Mouse (Mus musculus): ENCODE data around the gene Frmd4b. TPM values are rescaled to one million over a fixed set of nuclear protein-coding genes. Genes with fewer than 3 reads are reported as not detected.
"Not testable (repeated sequence)": the region's sequence is repeated elsewhere in the genome, so short reads cannot be mapped to it uniquely, and the experiment has no call there.

Gene Frmd4b
- polyA plus RNA-seq, 1 experiment = 15.6 TPM

- WGBS = 39% methylated on average over 2 of the region's 2 CpGs
Observed at GRCm38 (mm10) chr6:97429688-97430343, 187.5 kb downstream of the Frmd4b start.

GRCm38 (mm10) chr6:97419771-97420446, 197.4 kb downstream of the Frmd4b start:
- Histone ChIP-seq H3K27ac (ENCODE audit: insufficient read depth, low read length) (no peak overlapping the region), H3K4me1 (ENCODE audit: control insufficient read depth, insufficient read depth, low read length) (no peaks in the 10 kb centered on the region), H3K4me3 (replicated peaks; ENCODE audit: insufficient read depth, low read depth, low read length) (no peak overlapping the region), H3K27me3 (ENCODE audit: control insufficient read depth, insufficient read depth, low read length) (no peaks in the 10 kb centered on the region)
- peak; percentile 43 to 51 for DNase-seq
- TF ChIP-seq POLR2A (IDR thresholded peaks at IDR 0.05; ENCODE audit: borderline replicate concordance, insufficient read depth, low read length) = no peak
- TF ChIP-seq CTCF (IDR thresholded peaks at IDR 0.05; ENCODE audit: borderline replicate concordance, insufficient read depth, low read depth, low read length) = peak; percentile 67
- WGBS = 58% methylated on average over 7 of the region's 7 CpGs

More at GRCm38 (mm10) chr6:97429688-97430343, 187.5 kb downstream of the Frmd4b start:
- no peak for DNase-seq
- TF ChIP-seq CTCF (IDR thresholded peaks at IDR 0.05; ENCODE audit: borderline replicate concordance, insufficient read depth, low read depth, low read length) = no peak
- no peak for TF ChIP-seq POLR2A (IDR thresholded peaks at IDR 0.05; ENCODE audit: borderline replicate concordance, insufficient read depth, low read length)
- no peaks in the 10 kb centered on the region for H3K27me3 ChIP-seq (ENCODE audit: control insufficient read depth, insufficient read depth, low read length)
- no peaks in the 10 kb centered on the region for H3K4me1 ChIP-seq (ENCODE audit: control insufficient read depth, insufficient read depth, low read length)
- no peak overlapping the region for H3K27ac ChIP-seq (ENCODE audit: insufficient read depth, low read length)
- no peak overlapping the region for H3K4me3 ChIP-seq (replicated peaks; ENCODE audit: insufficient read depth, low read depth, low read length)

- Histone ChIP-seq H3K4me1 (ENCODE audit: control insufficient read depth, insufficient read depth, low read length) (no peaks in the 10 kb centered on the region), H3K27me3 (ENCODE audit: control insufficient read depth, insufficient read depth, low read length) (no peaks in the 10 kb centered on the region), H3K4me3 (replicated peaks; ENCODE audit: insufficient read depth, low read depth, low read length) (no peak overlapping the region), H3K27ac (ENCODE audit: insufficient read depth, low read length) (no peak overlapping the region)
- DNase-seq = peak; percentile 18 to 46
- 33% methylated on average over 13 of the region's 13 CpGs for WGBS
- TF ChIP-seq POLR2A (IDR thresholded peaks at IDR 0.05; ENCODE audit: borderline replicate concordance, insufficient read depth, low read length) (no peak), CTCF (IDR thresholded peaks at IDR 0.05; ENCODE audit: borderline replicate concordance, insufficient read depth, low read depth, low read length) (peak; percentile 73)
Observed at GRCm38 (mm10) chr6:97416972-97417554, 200.3 kb downstream of the Frmd4b start.

DNA sequence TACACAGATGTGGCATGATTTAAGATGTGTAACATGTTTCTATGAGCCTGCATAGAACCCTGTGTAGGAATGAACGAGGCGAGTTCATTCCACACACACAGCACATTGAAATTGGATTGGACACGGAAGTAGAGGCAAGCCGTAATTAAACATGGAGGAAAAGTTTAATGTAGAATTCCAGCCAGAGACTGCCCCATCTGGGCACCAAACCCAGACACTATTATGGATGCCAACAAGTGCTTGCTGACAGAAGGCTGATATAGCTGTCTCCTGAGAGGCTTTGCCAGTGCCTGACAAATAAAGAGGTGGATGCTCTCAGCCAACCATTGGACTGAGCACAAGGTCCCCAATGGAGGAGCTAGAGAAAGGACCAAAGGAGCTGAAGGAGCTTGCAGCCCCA, 201.8 kb downstream of the Frmd4b start:
- DNase-seq; H3K27me3 ChIP-seq (ENCODE audit: control insufficient read depth, insufficient read depth, low read length); H3K4me3 ChIP-seq (replicated peaks; ENCODE audit: insufficient read depth, low read depth, low read length); H3K4me1 ChIP-seq (ENCODE audit: control insufficient read depth, insufficient read depth, low read length); H3K27ac ChIP-seq (ENCODE audit: insufficient read depth, low read length): not testable (repeated sequence)
- WGBS = 36% methylated on average over 4 of the region's 4 CpGs

- DNase-seq = no peak
- no peak overlapping the region for H3K4me3 ChIP-seq (replicated peaks; ENCODE audit: insufficient read depth, low read depth, low read length)
- H3K27me3 ChIP-seq (ENCODE audit: control insufficient read depth, insufficient read depth, low read length) = no peaks in the 10 kb centered on the region
- TF ChIP-seq POLR2A (IDR thresholded peaks at IDR 0.05; ENCODE audit: borderline replicate concordance, insufficient read depth, low read length) (no peak), CTCF (IDR thresholded peaks at IDR 0.05; ENCODE audit: borderline replicate concordance, insufficient read depth, low read depth, low read length) (no peak)
- no peaks in the 10 kb centered on the region for H3K4me1 ChIP-seq (ENCODE audit: control insufficient read depth, insufficient read depth, low read length)
- WGBS = 94% methylated on average over 7 of the region's 7 CpGs
- H3K27ac ChIP-seq (ENCODE audit: insufficient read depth, low read length) = no peak overlapping the region
Observed at GRCm38 (mm10) chr6:97413453-97413852, 203.9 kb downstream of the Frmd4b start.

DNA sequence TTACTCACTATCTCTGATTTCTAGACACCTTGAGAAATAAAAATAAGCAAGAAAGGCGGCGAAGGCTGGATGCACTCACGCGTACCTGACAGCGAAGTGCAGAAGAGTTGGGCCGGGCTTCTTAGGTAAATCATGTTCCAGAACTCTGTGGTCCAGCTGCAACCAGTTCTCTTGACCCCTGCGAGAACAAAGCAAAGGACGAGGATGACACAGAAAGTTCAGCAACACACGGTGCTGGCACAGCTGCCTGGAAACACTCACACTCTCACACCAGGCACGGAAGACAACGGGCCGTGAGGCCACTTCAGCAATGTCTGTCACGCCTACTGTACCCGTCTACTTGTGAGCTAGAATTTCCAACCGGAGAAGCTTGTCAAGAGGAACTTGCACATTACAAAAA, 204.9 kb downstream of the Frmd4b start:
- 88% methylated on average over 15 of the region's 15 CpGs for WGBS

DNA sequence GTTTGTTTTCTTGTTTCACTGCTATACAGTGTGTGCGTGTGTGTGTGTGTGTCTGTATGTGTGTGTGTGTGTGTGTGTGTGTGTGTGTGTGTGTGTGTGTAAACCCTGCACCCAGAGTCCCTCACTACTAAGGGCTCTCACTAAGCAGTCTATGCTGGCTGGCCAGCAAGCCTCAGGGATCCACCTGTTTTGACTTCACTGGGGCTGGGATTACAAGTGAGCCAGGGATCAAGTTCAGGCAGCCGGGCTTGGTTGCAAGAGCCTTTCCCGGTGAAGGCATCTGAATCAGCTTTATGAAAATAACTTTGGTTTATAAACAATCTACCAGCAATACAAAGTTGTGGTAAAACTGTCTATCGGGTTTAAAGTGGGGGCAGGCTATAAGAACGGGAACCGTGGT, 206.0 kb downstream of the Frmd4b start:
- DNase-seq = no peak
- WGBS = 93% methylated on average over 6 of the region's 6 CpGs
- H3K27ac ChIP-seq (ENCODE audit: insufficient read depth, low read length) = no peak overlapping the region
- H3K4me1 ChIP-seq (ENCODE audit: control insufficient read depth, insufficient read depth, low read length) = no peaks in the 10 kb centered on the region
- TF ChIP-seq CTCF (IDR thresholded peaks at IDR 0.05; ENCODE audit: borderline replicate concordance, insufficient read depth, low read depth, low read length) (no peak), POLR2A (IDR thresholded peaks at IDR 0.05; ENCODE audit: borderline replicate concordance, insufficient read depth, low read length) (no peak)
- H3K27me3 ChIP-seq (ENCODE audit: control insufficient read depth, insufficient read depth, low read length) = no peaks in the 10 kb centered on the region
- no peak overlapping the region for H3K4me3 ChIP-seq (replicated peaks; ENCODE audit: insufficient read depth, low read depth, low read length)

More for the DNA sequence above, 204.9 kb downstream of the Frmd4b start:
- TF ChIP-seq CTCF (IDR thresholded peaks at IDR 0.05; ENCODE audit: borderline replicate concordance, insufficient read depth, low read depth, low read length) (no peak), POLR2A (IDR thresholded peaks at IDR 0.05; ENCODE audit: borderline replicate concordance, insufficient read depth, low read length) (no peak)
- Histone ChIP-seq H3K27ac (ENCODE audit: insufficient read depth, low read length) (no peak overlapping the region), H3K4me1 (ENCODE audit: control insufficient read depth, insufficient read depth, low read length) (no peaks in the 10 kb centered on the region), H3K4me3 (replicated peaks; ENCODE audit: insufficient read depth, low read depth, low read length) (no peak overlapping the region), H3K27me3 (ENCODE audit: control insufficient read depth, insufficient read depth, low read length) (no peaks in the 10 kb centered on the region)
- DNase-seq = no peak

Measured in cerebellum, adult 2 months (tissue).